Mouse (Mus musculus) left cerebral cortex, adult 2 months (tissue): Measurements from ENCODE around the gene Zfp729a. TPM values are rescaled to one million over a fixed set of nuclear protein-coding genes. Genes with fewer than 3 reads are reported as not detected.
"Not testable (repeated sequence)": the region's sequence is repeated elsewhere in the genome, so short reads cannot be mapped to it uniquely, and the experiment has no call there.

Experiments used
- DNase-seq, 2 experiments: peaks; one replicate each; pipeline ENCODE4 v3.0.0; 2021 to 2022; ENCODE audit warnings: low spot score in 2 of 2, mixed read lengths in 1 of 2; ENCODE audit errors: extremely low spot score in 1 of 2
- H3K27ac ChIP-seq: fragments of 200-600 bp; 2 replicates; pipeline ENCODE4 v1.8.1; 2022
- H3K4me3 ChIP-seq: fragments of 200-600 bp; 2 replicates; pipeline ENCODE4 v1.8.1; 2022
- CTCF ChIP-seq: fragments of 200-600 bp; IDR thresholded peaks from 2 replicates; pipeline ENCODE4 v1.8.1; 2022; ENCODE audit warnings: antibody characterized with exemption, mild to moderate bottlenecking, moderate library complexity
- intact Hi-C: fragments of 180-260 bp; cut with DNase I; formaldehyde crosslinking; loops from one replicate; pipeline ENCODE4 v1.15.1; 2025
- long read RNA-seq, 2 experiments: library from polyadenylated mRNA; stranded (forward); transcript quantifications; one replicate each; pipeline ENCODE4 v2.0.0; 2021; ENCODE audit warnings: borderline mapping rate in 2 of 2
- total RNA-seq, 2 experiments: library from RNA; stranded (reverse); gene quantifications; 2 replicates each; pipeline ENCODE4 v1.2.3; 2021

Zfp729a gene
- 1 to 10 TPM; 8.0 to 8.9 TPM for total RNA-seq
- long read RNA-seq, experiment 1, full-length matches to known transcripts, result 3 of 7 reads
- long read RNA-seq, experiment 1, partial matches to known transcripts, result 1 of 7 reads
- long read RNA-seq, experiment 1, other reads (novel, unspliced or antisense), result 3 of 7 reads
- long read RNA-seq, experiment 2, full-length matches to known transcripts, result 2 of 3 reads
- long read RNA-seq, experiment 2, partial matches to known transcripts, result 0 of 3 reads
- long read RNA-seq, experiment 2, other reads (novel, unspliced or antisense), result 1 of 3 reads

DNA sequence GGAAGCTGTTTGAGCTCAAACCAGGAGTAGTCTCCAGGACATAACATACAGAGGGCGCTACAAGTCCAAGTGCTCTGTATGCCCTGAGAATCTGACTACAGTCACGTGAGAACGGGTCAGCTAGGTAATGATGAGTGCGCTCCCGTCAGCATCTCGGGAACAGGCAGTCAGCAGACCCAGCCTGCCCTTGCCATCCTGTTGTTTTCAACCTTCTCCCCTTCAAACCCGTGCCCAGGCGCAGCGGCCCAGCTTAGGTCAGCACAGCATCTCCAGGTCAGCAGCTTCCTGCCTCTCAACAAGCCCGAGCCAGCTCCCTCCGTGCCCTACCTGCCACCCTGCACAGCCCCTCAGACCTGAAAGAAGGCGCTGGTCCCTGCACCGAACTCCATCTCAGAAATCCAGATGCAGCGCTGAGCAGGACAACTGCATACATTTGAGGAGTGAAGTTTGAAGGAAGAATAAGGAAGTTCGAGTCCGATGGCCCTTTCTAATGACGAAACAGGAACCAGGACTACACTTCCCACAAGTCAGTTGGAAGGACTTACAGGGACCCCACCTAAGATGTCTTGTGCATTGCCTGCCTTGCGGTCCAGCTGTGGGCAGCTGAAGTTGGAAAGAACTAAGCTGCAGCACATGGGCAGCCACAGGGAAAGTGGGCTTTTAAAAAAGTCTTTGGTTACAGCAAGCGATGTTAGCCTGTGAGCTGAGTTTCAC is at the start of gene Zfp729a, which contains the start of gene Gm49345:
TSS of gene Zfp729a (minus strand) at position 498 of the 714 bp plus-strand sequence.
TSS of gene Gm49345 (minus strand) at position 476 of the 714 bp plus-strand sequence.
- Histone ChIP-seq H3K4me3 (peak within 1 kb of the TSS; percentile 72), H3K27ac (peak within 1 kb of the TSS; percentile 62)
- peak; percentile 81 to 86 for DNase-seq
- intact Hi-C loops, result loop anchor here (1.0 kb wide), 2 partner anchors 28 to 46 kb away; partner anchors contain the start of gene Zfp729b
- peak; percentile 43 for TF ChIP-seq CTCF

DNA sequence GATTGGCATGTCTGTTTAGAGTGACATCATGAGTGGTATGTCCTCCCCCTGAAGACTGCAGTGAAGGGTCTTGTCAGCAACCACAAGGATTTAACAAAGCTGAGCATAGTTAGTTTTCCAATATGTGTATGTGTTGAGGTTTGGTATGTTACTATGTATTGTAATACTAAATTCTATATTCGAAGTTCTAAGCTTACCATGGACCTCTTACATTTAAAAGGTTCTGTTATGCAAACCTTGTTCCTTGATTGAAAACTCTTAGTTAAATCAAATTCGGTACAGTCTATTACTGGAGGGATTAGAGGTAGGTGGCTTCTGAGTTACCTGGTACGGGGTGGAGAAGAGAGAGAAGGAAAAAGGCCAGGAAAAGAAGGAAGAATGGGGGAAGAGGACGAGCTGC is 49.4 kb upstream of the Zfp729a start, which contains the start of gene Zfp738:
TSS of gene Zfp738 (minus strand) at position 101 of the 400 bp plus-strand sequence.
- H3K4me3 ChIP-seq, result no peak within 1 kb of the TSS
- H3K27ac ChIP-seq, result no peak within 1 kb of the TSS
- intact Hi-C loops, result loop anchor here (10.0 kb wide), 1 partner anchor 232 kb away; the partner anchor contains the start of gene Zfp874a
- DNase-seq, result no peak
- TF ChIP-seq CTCF, result no peak

DNA sequence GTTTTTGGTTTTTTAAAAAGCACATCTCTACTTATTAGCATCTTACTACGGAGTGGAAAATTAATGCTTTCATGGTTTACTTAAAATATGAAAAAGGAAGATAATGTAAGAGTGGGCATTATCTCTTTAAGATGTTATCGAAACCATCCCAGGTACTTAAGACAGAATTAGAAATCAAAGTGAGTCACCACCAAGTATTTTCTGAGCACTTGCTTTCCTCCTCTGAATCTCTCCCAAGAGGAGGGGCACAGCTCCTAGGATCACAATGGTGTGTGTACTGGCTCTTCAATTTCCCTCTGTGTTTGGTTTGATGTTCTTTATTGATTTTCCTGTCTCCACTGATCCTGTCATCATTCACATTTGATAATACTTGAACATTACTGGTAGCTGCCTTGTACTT is 46.2 kb upstream of the Zfp729a start:
- peak overlapping the region; percentile 73 for H3K27ac ChIP-seq
- intact Hi-C loops, result loop anchor here (1.0 to 10.0 kb wide), 5 partner anchors 40 to 229 kb away; partner anchors contain the start of genes Gm49345, Zfp729a, Zfp729b and Zfp874a
- not testable (repeated sequence) for DNase-seq
- peak overlapping the region; percentile 70 for H3K4me3 ChIP-seq

DNA sequence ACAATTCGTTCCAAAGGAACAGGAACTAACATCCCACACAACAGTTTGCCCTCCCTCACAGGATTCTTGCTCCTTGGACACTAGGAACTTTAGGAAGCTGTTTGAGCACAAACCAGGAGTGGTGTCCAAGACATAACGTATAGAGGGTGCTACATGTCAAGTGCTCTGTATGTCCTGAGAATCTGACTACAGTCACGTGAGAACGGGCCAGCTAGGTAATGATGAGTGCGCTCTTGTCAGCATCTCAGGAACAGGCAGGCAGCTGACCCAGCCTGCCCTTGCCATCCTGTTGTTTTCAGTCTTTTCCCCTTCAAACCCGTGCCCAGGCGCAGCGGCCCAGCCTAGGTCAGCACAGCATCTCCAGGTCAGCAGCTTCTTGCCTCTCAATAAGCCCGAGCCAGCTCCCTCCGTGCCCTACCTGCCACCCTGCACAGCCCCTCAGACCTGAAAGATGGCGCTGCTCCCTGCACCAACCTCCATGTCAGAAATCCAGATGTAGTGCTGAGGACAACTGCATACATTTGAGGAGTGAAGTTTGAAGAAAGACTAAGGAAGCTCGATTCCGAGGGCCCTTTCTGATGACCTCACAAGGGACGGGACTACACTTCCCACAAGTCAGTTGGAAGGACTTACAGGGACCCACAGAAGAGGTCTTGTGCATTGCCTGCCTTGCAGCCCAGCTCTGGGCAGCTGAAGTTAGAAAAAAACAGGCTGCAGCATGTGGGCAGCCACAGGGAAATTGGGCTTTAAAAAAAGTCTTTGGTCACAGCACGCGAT is 45.6 kb upstream of the Zfp729a start:
- intact Hi-C loops, result loop anchor here (1.0 to 10.0 kb wide), 5 partner anchors 41 to 228 kb away; partner anchors contain the start of genes Gm49345, Zfp729a, Zfp729b and Zfp874a

DNA sequence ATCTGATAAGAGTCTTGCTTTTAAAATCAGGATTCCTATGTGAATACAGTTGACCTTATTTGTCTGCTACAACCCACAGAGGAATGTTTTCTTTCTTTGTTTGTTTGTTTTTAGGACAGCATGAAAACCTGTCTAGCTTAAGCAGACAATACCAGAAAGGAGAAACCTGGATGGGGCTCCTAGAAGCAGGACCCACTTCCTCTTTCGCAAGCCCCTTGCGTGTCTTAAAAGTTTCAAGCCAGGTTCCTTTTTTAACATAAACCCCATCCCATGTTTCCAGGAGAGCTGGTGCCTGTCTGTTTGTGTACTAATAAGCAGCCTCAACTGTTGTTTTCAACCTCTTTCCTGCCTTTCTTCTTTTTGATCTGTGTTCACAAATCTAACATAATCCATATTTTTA is 37.3 kb upstream of the Zfp729a start:
- Histone ChIP-seq H3K4me3 (no peak overlapping the region), H3K27ac (no peak overlapping the region)
- no peak for DNase-seq
- TF ChIP-seq CTCF, result no peak
- intact Hi-C loops, result loop anchor here (2.0 kb wide), 1 partner anchor 48 kb away; no protein-coding TSS in a partner anchor

More for the DNA sequence above, 45.6 kb upstream of the Zfp729a start:
- peak overlapping the region; percentile 70 for H3K4me3 ChIP-seq
- H3K27ac ChIP-seq, result peak overlapping the region; percentile 73
- DNase-seq, result peak; percentile 84

DNA sequence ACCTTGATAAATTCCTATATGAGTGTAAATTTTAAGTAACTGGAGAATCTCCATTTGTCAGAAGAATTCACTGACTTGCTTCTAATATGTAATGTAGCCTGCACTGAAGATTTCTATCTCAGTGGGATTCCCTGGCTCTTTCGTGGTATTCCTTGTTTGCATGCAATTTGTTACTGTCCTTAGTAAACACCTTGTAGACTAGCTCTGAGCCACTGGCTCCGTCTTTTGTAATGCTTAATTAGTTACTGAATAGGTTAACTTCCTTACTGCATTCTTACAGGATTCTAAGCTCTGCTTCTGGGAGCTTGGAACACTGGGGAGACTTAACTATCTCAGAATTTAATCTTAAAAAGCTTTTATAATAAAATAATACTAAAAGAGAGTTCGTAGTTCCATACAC is 14.9 kb upstream of the Zfp729a start:
- intact Hi-C loops, result no loop called here
- TF ChIP-seq CTCF, result no peak
- no peak for DNase-seq
- Histone ChIP-seq H3K4me3 (no peak overlapping the region), H3K27ac (no peak overlapping the region)

DNA sequence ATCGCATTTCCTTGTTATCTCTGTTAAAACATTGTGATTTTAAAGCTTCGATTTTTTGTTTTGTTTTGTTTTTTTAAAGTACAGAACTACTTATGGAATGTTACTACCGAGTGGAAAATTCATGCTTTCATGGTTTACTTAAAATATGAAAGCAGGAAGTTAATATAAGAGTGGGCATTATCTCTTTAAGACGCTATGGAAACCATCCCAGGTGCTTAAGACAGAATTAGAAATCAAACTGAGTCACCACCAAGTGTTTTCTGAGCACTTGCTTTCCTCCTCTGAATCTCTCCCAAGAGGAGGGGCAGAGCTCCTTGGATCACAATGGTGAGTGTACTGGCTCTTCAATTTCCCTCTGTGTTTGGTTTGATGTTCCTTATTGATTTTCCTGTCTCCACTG is 27.5 kb downstream of the Zfp729a start:
- TF ChIP-seq CTCF, result no peak
- Histone ChIP-seq H3K27ac (no peak overlapping the region), H3K4me3 (peak overlapping the region; percentile 79; the same call in 1 of the 2 replicates)
- DNase-seq, result no peak
- intact Hi-C loops, result loop anchor here (10.0 kb wide), 1 partner anchor 225 kb away; the partner anchor contains the start of gene Gm10037

DNA sequence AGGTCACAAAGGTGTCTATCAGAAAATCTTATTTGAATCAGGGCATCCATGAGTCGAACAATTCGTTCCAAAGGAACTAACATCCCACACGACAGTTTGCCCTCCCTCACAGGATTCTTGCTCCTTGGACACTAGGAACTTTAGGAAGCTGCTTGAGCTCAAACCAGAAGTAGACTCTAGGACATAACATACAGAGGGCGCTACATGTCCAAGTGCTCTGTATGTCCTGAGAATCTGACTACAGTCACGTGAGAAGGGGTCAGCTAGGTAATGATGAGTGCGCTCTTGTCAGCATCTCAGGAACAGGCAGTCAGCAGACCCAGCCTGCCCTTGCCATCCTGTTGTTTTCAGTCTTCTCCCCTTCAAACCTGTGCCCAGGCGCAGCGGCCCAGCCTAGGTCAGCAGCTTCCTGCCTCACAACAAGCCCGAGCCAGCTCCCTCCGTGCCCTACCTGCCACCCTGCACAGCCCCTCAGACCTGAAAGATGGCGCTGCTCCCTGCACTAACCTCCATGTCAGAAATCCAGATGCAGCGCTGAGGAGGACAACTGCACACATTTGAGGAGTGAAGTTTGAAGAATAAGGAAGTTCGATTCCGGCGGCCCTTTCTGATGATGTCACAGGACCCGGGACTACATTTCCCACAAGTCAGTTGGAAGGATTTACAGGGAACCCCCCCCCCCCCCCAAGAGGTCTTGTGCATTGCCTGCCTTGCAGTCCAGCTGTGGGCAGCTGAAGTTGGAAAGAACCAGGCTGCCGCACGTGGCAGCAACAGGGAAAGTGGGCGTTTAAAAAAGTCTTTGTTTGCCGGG is 28.3 kb downstream of the Zfp729a start, which contains the start of gene Zfp729b:
TSS of gene Zfp729b (minus strand) at position 642 of the 811 bp plus-strand sequence.
- intact Hi-C loops, result loop anchor here (1.0 kb wide), 4 partner anchors 28 to 115 kb away; partner anchors contain the start of genes Gm49345, Zfp729a and Zfp748
- peak within 1 kb of the TSS; percentile 67 for H3K27ac ChIP-seq

DNA sequence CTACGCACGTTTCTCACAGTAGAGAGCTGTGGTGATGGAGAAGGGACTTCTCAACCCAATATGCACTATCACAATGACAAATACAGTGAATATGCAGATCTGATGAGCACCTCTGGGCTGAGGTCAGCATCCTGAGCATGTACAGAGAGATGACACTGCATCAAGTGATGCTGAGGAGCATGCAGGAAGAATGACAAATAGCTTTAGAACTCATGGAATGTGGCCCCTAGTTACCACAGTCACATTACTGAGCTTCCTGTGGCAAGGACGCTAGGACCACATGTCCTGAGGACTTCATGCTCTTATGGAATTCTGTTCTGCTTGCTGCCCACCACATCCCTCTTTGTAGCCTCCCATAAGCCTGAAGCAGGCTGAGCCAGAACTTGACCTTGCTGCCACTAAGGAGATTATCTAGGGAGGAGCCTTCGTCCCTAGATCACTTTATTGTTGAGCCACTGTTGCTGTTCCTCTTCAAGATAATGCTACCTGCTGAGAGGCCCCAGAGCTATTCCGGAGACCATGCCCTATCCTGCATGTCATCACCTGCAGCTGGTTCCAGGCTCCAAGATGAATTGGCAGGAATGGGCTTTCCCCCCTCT is 64.9 kb downstream of the Zfp729a start:
- no peak for TF ChIP-seq CTCF
- DNase-seq, result no peak
- Histone ChIP-seq H3K27ac (no peak overlapping the region), H3K4me3 (no peak overlapping the region)
- intact Hi-C loops, result no loop called here

More for the DNA sequence above, 28.3 kb downstream of the Zfp729a start, which contains the start of gene Zfp729b:
- peak within 1 kb of the TSS; percentile 79 for H3K4me3 ChIP-seq
- peak; percentile 88 to 89 for DNase-seq
- TF ChIP-seq CTCF, result peak; percentile 23

Other genes starting within 250 kb of the Zfp729a start
- 1 to 10 TPM; 2.7 to 4.4 TPM for gene Zfp429, start 238.0 kb downstream of the Zfp729a start, total RNA-seq
- 1 to 10 TPM; 4.7 to 4.9 TPM for gene Zfp459, start 216.4 kb downstream of the Zfp729a start, total RNA-seq
- 10 to 100 TPM; 11.7 to 12.4 TPM for gene Zfp874a, start 186.2 kb downstream of the Zfp729a start, total RNA-seq
- gene Zfp874b, start 153.5 kb downstream of the Zfp729a start, total RNA-seq, result 10 to 100 TPM; 15.5 to 17.6 TPM
- gene Zfp58, start 137.2 kb downstream of the Zfp729a start, total RNA-seq, result 1 to 10 TPM; 8.7 to 9.8 TPM
- under 1 TPM in 1 of 2 experiments, not detected in 1; 0.86 TPM for gene Gm26965, start 111.6 kb downstream of the Zfp729a start, total RNA-seq
- 10 to 100 TPM; 19.8 to 22.9 TPM for gene Zfp87, start 111.6 kb downstream of the Zfp729a start, total RNA-seq
- gene Zfp748, start 84.0 kb downstream of the Zfp729a start, total RNA-seq, result 1 to 10 TPM; 9.4 to 9.7 TPM
- 1 to 10 TPM; 8.3 to 8.9 TPM for gene Zfp729b, start 28.1 kb downstream of the Zfp729a start, total RNA-seq
- gene Gm49345, start within 50 bp of the Zfp729a start, total RNA-seq, result under 1 TPM; 0.28 to 0.84 TPM
- 10 to 100 TPM; 24.2 to 26.0 TPM for gene Zfp738, start 49.3 kb upstream of the Zfp729a start, total RNA-seq
- gene Zfp65, start 91.4 kb upstream of the Zfp729a start, total RNA-seq, result 10 to 100 TPM; 14.0 to 14.6 TPM
- gene Zfp85, start 117.4 kb upstream of the Zfp729a start, total RNA-seq, result 1 to 10 TPM; 5.8 to 6.5 TPM
- gene Zfp493, start 141.9 kb upstream of the Zfp729a start, total RNA-seq, result 1 to 10 TPM; 4.4 to 4.7 TPM
- 1 to 10 TPM; 5.3 to 7.2 TPM for gene Zfp273, start 175.9 kb upstream of the Zfp729a start, total RNA-seq
- gene Gm10037, start 193.3 kb upstream of the Zfp729a start, total RNA-seq, result 10 to 100 TPM; 16.0 to 18.1 TPM
- gene BC048507, start 225.5 kb upstream of the Zfp729a start, total RNA-seq, result not detected